Mouse (Mus musculus): ENCODE data around the gene Zfhx3.

DNA sequence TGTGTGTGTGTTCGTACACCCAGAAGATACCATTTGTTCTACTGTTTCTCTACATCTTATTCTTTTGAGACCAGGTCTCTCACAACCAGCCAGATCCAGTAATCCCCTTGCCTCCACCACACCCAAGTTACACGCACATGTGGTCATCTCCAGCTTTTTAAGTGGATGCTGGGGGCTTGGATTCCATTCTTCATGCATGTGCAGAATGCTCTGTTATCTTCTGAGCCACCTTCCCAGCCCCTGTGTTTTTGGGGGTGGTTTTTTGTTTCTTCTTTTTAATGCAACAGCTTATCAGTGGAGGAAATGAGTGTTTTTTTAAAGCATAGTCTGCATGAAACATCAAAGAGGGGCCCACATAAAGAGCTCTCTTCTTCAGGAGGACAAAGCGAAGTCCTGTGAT lies 639.8 kb downstream of the Zfhx3 start:
- TF ChIP-seq CTCF (conservative IDR thresholded peaks at IDR 0.05; ENCODE audit: insufficient read depth, insufficient read length, low read depth, low read length), result no peak
- no peak for TF ChIP-seq POLR2A (IDR thresholded peaks at IDR 0.05; ENCODE audit: low read depth, low read length)

Data from kidney, adult 2 months (tissue).